Mouse (Mus musculus) hematopoietic stem cell, adult 5-6 weeks (primary cell): ENCODE results near the gene Hoxd10. TPM values are rescaled to one million over a fixed set of nuclear protein-coding genes. Genes with fewer than 3 reads are reported as not detected.

ENCODE experiments used
- ATAC-seq, 2 experiments: fragments of 125-278 bp in 1 of 2; replicated peaks in 1 of 2; 2 replicates each; pipeline ENCODE4 v1.8.0; 2016 to 2017; ENCODE audit warnings: inconsistent platforms in 2 of 2, mild to moderate bottlenecking in 2 of 2, moderate number of reproducible peaks in 2 of 2, low read depth in 1 of 2, moderate TSS enrichment in 1 of 2; ENCODE audit not compliant: low FRiP score in 2 of 2, poor library complexity in 2 of 2, severe bottlenecking in 2 of 2, insufficient read depth in 1 of 2, low TSS enrichment in 1 of 2
- total RNA-seq: library from RNA; stranded (forward); fragments of 172-1452, 232-1000 nt; gene quantifications from 2 replicates; pipeline ENCODE4 v1.2.3, GENCODE M21; 2017

The Hoxd10 gene
- not detected in 2 replicates for total RNA-seq

DNA sequence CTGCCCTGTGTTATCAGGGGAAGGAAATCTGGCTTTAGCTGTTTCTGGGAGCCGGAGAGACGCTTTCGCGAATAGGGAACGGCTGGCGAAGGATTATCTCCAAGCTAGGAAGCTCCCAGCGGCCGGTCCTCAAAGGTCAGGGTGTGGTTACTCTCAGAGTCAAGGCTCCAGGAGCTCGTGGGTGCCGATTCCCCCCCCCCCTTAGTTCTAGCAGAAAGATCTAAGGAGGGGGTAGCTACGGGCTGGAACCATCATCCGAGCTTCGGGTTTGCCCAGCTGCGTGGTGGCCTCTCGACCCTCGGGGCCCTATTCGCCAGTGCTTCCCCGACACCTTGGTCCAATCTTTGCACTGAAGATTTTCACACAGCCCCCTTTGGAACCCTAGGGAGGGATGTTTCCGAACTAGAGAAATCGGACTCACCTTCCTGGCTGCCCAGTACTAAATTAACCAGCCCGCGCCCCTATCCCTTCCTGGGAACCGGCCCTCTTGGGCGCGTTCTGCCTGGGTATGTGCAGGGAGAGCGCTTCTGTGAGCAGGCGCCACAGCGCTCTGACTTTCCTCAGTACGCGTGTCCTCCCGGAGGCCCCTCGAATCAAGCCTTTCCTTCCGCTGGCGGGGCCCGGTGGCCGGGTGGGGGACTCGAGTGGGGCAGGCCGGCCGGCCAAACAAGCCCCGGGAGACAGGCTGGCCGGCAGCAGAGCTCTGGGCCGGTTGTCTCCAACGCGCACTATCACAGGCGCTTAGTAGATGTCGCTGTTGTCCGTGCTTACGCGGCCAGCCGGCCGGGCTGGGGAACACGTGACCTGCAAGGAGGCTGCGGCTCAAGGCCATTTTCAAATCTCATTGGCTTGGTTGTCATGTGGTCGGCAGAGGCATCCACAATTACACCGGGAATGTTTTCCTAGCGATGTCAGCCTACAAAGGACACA is at the start of gene Hoxd10:
Hoxd10 (plus strand) TSS at position 903 of the 930 bp plus-strand sequence.
- no peak for ATAC-seq

DNA sequence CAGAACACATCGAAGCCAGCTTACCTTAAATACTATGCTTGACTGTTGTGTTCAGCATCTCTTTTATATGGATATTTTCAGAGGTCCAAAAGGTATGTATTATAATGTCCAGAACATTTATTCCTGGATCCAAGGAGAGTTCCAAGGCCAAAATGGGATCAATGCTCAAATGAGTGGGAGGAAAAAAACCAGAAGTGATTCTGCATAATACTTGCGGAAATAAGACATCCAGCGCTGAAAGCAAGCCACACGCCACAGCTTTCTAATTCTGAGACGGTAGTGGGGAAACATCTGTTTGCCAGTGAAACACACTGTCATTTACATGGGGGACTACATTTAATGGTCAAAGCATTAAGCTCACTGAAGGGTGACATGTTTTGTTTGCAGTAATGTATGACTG is 49.3 kb upstream of the Hoxd10 start:
- peak; percentile 49 to 56; a peak in 2 of 4 replicates for ATAC-seq

DNA sequence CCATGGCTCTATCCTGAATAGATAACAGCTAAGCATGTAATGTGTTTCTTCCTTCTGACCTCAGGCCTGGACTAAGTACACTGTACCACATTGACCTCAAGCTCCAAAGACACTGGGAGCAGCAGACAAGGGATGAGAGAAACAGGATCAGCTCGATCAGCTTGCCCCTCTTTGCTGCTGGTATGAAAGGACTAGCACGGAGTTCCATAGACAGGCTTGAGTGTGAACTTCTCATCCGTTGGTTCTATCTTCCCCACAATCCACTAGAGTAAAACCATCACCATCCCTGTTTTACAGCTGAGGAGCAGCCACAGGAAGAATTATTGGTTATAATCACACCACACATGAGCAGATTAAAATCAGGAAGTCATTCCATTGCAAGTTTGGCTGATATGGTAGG is 46.1 kb upstream of the Hoxd10 start:
- ATAC-seq: no peak

DNA sequence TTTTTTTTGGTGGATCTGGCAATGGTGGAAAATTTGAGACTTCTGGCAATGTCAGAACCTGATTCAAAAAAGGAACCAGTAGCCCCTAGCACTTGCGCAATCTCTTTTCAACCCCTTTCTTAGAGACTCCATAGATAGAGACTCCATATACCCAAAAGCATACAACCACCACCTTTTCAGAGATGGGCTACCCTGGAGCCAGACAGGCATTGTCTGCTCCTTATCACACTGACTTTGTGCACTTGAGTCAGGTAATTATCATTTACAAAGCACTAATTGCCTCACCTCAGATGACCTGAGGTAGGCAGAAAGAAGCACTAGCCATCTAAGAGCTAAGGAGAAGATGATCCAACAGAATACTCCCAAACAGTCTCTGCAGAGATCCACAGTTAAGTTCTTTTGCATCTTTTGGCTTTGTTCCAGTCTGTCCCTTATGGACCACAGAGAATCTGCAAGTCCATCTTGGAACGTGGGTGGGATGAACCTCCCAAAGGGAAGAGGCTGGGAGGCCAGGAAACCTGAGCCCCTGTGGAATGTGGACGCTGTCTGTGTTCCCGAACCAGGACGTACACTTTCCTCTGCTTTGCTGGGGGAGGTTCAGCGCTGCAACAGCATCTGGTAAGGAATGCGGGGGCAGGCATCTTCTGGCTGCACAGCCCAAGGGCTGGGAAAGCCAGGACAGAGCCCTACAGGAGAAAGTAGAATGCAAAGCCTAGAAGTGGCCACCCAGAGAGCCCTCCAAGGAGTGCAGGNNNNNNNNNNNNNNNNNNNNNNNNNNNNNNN is 44.5 kb upstream of the Hoxd10 start:
- no peak for ATAC-seq

DNA sequence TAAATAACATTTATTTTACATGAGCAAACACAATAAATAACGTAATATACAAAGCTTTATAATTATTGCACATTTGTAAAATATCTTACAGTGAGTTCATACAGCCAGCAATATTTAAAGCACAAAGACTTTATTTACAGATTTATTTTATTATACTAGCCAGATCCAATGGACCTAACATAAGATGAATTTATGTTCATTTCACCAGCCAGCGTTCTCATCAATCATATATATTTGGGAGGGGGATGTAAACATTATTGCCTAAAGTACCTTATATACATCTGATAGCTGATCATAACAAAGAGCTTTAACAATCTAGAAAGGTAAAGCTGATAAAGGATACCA is 38.8 kb upstream of the Hoxd10 start:
- no peak for ATAC-seq

DNA sequence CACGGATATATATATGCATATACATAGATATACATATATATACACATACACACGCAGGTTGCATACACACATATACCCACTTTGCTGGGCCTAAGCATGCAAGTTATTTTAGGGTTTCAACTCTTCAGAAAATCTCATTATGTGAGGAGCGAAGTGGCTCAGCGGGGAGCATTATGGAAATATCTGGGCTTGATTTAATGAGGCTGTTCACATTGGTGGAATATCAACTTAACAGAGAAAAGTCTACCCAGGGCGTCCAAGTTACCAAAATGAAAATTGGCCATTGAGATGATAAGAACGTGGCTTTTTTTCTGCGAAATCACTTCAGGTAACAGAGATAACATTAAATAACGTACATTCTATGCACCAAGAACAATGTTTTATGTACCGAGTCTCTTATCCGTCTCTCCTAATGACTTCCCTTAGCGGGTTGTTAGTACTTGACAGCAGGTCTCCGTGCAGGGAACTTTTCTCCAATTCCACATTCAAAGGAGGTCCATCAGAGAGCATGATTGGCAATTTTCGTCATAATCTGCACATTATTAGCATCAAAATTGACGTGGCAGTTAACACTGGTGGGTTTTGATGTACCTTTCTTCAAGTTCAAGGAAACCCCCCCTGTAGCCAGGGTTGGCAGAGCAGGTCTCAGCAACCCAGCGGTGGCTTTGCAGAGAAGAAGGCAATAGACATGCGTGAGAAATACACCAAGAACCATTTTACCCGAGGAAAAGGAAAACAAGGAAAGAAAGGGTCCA is 37.8 kb upstream of the Hoxd10 start:
- no peak for ATAC-seq

DNA sequence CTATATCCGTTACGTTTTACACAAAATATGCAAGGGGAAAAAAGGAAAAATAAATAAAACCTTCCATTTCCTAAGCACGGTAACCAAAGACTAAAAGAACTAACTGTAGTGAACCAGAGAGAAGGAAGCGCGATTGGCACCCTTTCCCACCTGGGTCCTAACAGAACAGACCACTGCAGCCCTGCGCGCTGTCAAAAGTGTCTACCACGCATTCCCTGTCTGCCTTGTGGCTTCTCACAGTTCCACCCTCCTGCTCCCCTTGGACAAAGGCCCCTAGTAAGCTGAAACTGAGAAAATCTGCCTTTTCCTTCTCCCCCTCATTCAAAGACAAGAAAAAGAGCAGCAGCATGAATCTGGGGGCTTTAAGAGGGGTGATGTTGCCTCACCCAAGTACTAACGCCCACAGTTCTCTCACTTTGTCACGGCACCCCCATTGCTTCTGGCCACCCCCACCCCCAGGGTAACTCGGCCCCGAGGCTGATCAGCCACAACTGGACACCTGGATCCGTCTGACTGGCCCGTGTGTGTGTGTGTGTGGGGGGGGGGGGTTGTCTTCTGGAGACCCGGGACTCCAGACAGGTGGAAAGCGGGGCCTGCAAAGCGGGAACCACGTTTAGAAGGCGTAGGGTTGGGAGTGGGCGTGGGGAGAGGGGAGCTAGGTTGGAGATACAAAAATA is 36.8 kb upstream of the Hoxd10 start:
- ATAC-seq: no peak

DNA sequence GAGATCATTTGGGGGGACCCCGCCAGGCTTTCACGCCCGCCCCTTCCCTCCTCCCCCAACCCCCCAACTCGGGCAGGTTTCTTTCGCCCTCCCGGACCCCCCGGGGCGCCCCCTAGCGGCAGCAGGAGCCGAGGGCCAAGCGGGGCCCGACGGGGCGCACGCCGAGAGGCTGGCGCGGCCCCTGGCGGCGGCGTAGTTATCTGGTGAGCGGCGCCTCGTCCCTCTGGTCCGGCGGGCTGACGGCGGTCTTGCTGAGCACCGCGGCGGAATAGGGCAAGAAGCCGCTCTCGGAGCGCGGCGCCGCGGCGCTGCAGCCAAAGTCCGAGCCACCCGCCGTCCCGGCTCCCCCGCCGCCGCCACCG is 36.3 kb upstream of the Hoxd10 start:
- no peak for ATAC-seq

DNA sequence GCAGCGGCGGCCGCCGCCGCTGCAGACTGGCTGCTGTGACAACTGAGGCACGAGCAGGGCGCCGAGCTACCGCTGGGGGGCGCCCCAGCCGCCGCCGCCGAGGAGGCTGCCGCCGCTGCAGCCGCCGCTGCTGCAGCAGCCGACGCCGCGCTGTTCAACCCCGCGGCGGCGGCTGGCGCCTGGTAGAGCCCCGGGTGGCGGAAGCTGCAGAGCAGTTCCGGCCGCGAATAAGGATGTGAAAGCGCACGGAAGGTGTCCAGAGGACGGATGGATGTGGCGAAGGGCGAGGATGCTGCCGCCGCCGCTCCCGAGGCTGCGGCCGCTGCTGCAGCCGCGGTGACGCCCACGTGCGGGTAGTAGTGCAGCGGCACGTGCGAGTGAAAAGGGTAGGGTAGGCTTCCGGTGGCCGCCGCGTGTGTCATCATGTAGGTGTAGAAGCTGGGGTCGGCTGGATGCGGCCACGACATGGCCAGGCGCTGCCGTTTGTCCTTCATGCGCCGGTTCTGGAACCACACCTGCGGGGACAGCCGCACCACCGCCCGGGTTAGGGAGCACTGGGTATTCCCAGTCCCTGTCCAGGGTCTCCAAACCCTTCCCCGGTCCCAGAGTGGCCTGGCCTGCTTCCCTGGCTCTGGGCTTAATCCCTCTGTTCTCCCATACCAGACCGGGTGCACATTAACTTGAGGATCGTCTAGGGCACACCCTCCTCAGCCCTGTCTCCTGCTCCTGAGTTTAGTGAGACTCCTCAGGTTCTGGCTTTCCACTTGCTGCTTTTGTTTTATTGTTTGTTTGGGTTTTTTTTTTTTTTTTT is 35.7 kb upstream of the Hoxd10 start:
- peak; percentile 43 to 61 for ATAC-seq

DNA sequence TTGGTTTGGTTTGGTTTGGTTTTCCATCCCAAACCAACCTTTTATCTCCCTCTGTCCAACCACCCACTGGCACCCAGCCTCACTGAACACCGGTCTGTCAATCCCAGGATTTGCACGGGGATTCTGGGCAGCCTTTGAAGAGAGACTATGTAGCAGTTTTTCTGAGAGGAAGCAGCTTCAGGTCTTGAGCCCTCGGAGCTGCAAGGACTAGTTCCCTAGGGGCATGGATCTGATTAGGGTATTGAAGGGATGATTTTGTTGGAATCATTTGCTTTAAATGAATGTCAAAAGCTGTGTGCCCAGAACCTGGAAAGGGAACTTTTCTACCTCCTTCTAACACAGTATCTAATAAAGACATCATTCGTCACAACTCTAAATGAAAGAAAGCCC is 35.1 kb upstream of the Hoxd10 start:
- no peak for ATAC-seq

DNA sequence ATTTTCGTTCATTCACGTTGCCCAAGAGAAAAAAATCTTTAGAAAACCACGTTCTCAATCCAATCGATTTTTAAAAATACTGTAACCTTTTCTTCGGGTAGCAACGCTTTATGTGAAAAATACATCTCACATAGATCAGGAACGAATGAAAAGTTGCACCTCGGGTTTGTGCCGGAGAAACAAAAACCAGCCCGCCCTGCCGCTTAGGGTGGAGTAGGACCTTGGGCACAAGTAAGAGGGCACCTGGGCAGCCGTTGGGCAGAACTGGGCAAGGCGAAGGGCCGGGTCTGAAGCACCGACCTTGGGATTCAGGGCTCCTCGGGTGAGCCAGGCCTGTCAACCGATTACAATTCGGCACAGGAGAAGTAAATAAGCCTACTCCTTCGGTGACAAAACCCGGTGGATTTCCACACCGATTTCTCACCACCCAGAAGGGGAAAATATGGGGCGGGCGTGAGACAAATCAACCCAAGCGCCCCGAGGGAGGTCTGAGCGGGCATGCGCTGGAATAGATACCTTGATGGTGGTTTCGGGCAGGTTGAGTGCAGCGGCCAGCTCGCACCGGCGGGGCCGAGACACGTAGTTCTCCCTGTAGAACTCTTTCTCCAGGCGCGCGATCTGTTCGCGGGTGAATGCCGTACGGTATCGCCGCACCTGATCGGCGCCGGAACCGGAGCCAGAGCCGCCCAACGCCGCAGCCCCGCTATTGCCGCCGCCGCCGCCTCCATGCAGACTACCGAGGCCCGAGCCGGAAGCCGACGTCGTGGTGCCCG is 34.3 kb upstream of the Hoxd10 start:
- ATAC-seq: no peak

DNA sequence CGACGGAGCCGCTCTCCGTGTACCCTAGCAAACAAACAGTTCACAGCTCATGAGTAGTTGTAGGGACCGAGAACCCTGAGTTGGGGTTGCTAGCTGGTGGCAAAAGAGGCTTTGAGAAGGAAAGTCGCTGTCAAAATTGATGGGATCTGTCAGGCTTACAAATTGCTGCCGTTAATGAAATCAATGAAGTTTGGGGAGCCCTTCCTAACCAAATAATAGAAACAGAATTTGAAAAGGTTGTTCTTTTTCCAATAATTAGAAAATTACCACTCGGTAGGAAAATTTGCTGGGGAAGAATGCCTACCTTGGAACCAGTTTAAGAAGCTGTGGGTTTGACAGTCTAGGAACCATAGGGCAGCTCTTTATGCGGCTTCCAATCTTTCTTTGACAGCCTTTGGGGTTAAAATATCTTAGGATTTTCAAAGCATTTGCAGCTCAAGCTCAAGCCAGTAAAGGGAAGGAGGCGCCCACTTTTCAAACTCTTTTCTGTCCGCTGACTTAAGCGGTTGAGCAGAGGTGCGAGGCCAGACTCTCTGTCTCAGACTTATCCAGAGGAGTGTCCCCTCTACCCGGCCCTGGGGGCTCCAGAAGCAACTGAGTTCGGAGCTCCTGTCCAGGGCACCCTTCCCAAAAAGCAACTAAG is 33.6 kb upstream of the Hoxd10 start:
- no peak for ATAC-seq

DNA sequence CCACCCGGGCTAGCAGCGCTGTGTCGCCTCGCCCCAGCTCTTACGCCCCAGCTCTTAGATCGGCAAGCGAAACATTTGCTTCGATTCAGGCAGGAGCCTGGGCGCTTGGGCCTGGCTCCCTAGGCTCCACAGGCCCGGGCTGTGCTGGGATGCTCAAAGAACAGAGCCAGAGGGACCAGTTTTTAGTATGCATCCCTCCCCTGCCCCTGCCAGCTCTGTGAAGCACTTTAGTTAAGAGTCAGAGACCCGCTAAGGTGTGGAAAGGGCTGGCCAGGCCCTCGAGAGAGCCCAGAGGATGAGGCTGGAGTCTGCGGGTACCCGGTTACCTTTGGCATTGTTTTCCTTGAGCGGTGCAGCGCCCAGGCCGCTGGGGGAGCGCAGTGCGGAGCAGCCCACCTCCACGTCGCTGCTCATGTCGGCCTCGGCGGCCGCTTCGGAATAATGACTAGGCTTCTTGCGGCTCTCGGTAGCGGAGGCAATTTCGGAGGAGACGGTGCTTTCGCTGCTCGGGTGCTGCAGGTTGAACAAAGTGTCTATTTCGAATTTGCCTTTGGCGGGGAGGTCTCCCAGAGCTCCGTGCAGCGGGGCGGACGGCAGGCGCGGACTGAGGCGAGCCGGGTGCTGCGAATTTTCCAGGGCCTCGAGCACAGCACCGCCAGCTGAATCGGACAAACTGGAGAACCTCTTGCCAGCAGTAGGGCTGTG is 32.9 kb upstream of the Hoxd10 start:
- ATAC-seq: no peak; a peak in 1 of 4 replicates

DNA sequence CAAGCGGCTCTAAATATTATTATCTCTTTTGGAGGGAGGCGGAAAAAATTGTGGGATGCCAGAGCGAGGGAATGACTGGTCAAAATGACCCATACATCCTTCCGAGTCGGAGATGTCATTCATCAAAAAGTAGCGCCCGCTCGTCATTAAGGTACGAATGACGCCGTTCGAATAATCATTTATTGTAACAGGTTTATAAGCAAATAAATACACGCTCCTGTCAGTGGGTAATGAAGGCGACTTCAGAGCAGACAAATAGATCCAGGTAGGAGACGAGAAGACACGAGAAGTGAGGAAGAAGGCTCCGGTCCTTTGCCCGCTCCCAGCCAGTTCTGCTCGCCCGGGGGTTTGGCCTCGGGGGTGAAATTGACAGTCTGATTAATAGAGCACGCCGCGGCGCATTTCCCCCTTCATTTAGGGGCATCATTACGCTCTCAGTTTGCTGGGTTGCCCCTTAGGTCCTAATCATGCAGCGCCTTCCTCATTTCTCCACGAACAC is 32.2 kb upstream of the Hoxd10 start, which contains the start of gene Evx2:
Evx2 (minus strand) TSS at position 51 of the 499 bp plus-strand sequence.
- ATAC-seq: no peak
